Mouse (Mus musculus) liver, postnatal 0 days (tissue): Measurements from ENCODE around the gene Srp14. TPM values are rescaled to one million over a fixed set of nuclear protein-coding genes. Genes with fewer than 3 reads are reported as not detected.
A peak's percentile ranks its signal among the peaks of the same experiment; 100 is the strongest.

Source experiments
- ATAC-seq: fragments of 200-750 bp; cut with Nextera tagmentation; 2 replicates; pipeline ENCODE4 v1.8.0; 2017; ENCODE audit warnings: mild to moderate bottlenecking, moderate library complexity
- DNase-seq: peaks from one replicate; pipeline ENCODE4 v3.0.0-alpha.2; 2016
- H3K27ac ChIP-seq: fragments of 300-500 bp; sonication (generic); 2 replicates; pipeline ENCODE4 v1.5.1; 2014; ENCODE audit warnings: antibody characterized with exemption, moderate library complexity, mild to moderate bottlenecking, low read depth
- H3K27me3 ChIP-seq: fragments of 300-500 bp; sonication (generic); 2 replicates; pipeline ENCODE4 v1.6.1; 2014; ENCODE audit warnings: low read length, control low read depth, mixed read lengths; ENCODE audit not compliant: insufficient read depth
- H3K36me3 ChIP-seq: fragments of 300-500 bp; sonication (generic); replicated peaks from 2 replicates; pipeline ENCODE4 v1.6.1; 2014; ENCODE audit warnings: mild to moderate bottlenecking, control low read depth, low read length, moderate library complexity, mixed read lengths; ENCODE audit not compliant: insufficient read depth
- H3K4me1 ChIP-seq: fragments of 300-500 bp; sonication (generic); 2 replicates; pipeline ENCODE4 v1.6.1; 2014; ENCODE audit warnings: antibody characterized with exemption, mild to moderate bottlenecking, control low read depth; ENCODE audit not compliant: insufficient read depth
- H3K4me2 ChIP-seq: fragments of 300-500 bp; sonication (generic); 2 replicates; pipeline ENCODE4 v1.6.1; 2014; ENCODE audit warnings: low read depth, mild to moderate bottlenecking, low read length, moderate library complexity, mixed read lengths
- H3K4me3 ChIP-seq: fragments of 300-500 bp; sonication (generic); 2 replicates; pipeline ENCODE4 v1.5.1; 2014; ENCODE audit warnings: low read depth, low read length
- H3K9ac ChIP-seq: fragments of 300-500 bp; sonication (generic); replicated peaks from 2 replicates; pipeline ENCODE4 v1.6.1; 2014; ENCODE audit warnings: mild to moderate bottlenecking, moderate library complexity
- H3K9me3 ChIP-seq: fragments of 300-500 bp; sonication (generic); 2 replicates; pipeline ENCODE4 v1.6.1; 2016; ENCODE audit warnings: mild to moderate bottlenecking, control low read depth, low read length, mixed read lengths
- CTCF ChIP-seq: sonication (generic); IDR thresholded peaks from 2 replicates; pipeline ENCODE4 v1.5.1; 2016; ENCODE audit warnings: antibody characterized with exemption, low read depth
- EP300 ChIP-seq: IDR thresholded peaks from 2 replicates; pipeline ENCODE4 v1.6.1; 2016; ENCODE audit warnings: antibody characterized with exemption, low read depth, mild to moderate bottlenecking
- WGBS: fragments of 180-500 bp; shearing (Covaris S2); extraction: QIAGEN DNeasy Blood & Tissue Kit; methylation state at CpG from one replicate; pipeline ENCODE4 v1.1.7; 2014; ENCODE audit not compliant: insufficient replicate concordance; 5-methylcytosine and 5-hydroxymethylcytosine counted together
- polyA plus RNA-seq: library from polyadenylated mRNA; unstranded; fragments of >200 nt; fragmentation: Nextera tagmentation; extraction: Ambion mirVana; gene quantifications from 2 replicates; pipeline ENCODE4 v1.2.1, GENCODE M21; 2015

The Srp14 gene
- polyA plus RNA-seq, 1 experiment from 2014 or later, result 107 TPM

DNA sequence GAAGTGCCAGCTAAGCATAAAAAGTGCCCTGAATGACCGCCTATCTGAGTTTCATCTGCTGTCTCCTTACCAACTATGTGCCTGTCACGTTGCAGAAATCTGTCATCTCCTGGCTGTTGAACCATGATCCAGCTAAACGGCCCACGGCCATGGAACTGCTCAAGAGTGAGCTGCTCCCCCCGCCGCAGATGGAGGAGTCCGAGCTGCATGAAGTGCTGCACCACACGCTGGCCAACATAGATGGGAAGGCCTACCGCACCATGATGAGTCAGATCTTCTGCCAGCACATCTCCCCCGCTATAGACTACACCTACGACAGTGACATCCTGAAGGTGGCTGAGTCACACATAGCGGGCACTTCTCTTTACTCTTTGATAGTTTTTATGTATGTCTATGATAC is 31.3 kb downstream of the Srp14 start:
- H3K4me1 ChIP-seq, result 0 out of 2 replicates have a peak, but pooled peaks cover 4% of the 10 kb centered on the region
- no peak overlapping the region for H3K9ac ChIP-seq
- no peak overlapping the region for H3K27ac ChIP-seq
- no peak overlapping the region for H3K4me2 ChIP-seq
- H3K36me3 ChIP-seq, result peaks cover 22% of the 10 kb centered on the region
- H3K27me3 ChIP-seq, result no peaks in the 10 kb centered on the region
- WGBS, result 87% methylated on average over 12 of the region's 12 CpGs
- no peak for TF ChIP-seq EP300
- no peak for TF ChIP-seq CTCF
- no peaks in the 10 kb centered on the region for H3K9me3 ChIP-seq
- DNase-seq (no peak), ATAC-seq (no peak)
- no peak overlapping the region for H3K4me3 ChIP-seq

DNA sequence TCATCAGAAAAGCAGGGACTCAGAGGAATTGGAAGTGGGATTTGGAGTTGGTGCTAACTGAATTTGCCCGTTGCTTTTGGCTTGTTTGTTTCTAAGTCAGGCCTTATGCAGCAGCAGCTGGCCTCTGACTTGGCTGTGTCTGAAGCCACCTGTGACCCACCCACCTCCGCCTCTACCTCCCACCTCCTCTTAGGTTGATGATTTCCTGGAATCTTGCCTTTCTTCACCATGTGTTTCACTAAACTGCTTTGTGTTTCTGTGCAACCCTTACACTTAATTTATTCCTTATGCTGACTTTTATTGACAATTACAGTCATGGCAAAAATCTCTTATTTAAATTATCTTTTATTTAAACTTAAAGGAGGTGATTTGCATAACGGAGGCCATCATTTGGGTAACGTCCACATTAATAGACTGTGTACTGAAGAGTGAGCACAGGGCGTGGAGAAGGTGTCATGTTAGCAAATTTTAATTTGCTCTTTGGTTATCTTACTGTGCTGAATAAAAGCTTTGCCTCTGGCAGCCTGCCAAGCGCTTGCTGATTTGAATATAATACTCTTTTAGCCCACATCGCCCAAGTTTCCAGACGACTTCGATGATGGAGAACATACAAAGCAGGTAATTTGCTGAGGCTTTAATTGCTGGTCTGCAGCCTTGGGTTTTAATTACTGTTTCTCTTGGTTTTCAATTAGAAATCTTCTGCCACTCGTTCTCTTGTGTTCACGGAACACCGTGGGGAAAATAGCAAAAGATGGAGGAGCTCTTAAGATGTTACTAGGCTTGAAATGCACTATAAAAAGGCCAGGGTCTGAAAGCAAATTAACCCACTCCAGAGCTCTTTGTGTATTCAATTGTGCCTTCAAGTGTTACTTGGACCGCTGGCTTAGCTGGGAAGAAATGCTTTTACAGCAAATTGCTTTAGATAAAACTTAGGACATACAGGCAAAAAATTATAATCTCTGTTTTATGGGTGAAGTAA is 33.5 kb downstream of the Srp14 start:
- no peak for ATAC-seq
- 0 out of 2 replicates have a peak, but pooled peaks cover 6% of the 10 kb centered on the region for H3K4me1 ChIP-seq
- H3K27me3 ChIP-seq, result no peaks in the 10 kb centered on the region
- 83% methylated on average over 13 of the region's 13 CpGs for WGBS
- TF ChIP-seq EP300, result no peak
- no peak for TF ChIP-seq CTCF
- no peak overlapping the region for H3K27ac ChIP-seq
- no peak overlapping the region for H3K4me3 ChIP-seq
- H3K9me3 ChIP-seq, result no peaks in the 10 kb centered on the region
- no peak overlapping the region for H3K4me2 ChIP-seq
- peaks cover 22% of the 10 kb centered on the region for H3K36me3 ChIP-seq
- H3K9ac ChIP-seq, result no peak overlapping the region
- DNase-seq, result no peak

DNA sequence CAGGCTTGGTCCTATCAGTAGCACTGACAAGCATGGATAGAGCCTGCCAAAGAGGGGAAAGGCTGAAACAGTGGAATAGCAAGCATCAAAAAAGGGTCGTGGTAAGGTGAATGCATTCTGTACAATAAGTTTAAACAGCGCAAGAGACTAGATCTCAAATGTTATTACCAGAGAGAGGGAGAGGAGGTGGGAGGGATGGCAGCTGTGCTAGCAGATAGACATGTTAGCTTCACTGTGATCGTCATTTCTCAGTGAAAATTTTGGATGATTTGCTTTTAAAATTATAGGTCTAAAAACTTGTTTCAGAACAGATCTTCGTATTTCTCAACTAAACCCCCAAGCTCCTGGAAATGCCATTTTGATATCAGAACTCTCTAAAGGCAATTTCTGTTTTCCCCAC is 36.8 kb downstream of the Srp14 start:
- Histone ChIP-seq H3K9ac (no peak overlapping the region), H3K27ac (no peak overlapping the region), H3K4me3 (no peak overlapping the region), H3K4me2 (no peak overlapping the region), H3K9me3 (no peaks in the 10 kb centered on the region), H3K27me3 (no peaks in the 10 kb centered on the region), H3K36me3 (peaks cover 22% of the 10 kb centered on the region), H3K4me1 (0 out of 2 replicates have a peak, but pooled peaks cover 4% of the 10 kb centered on the region)
- DNase-seq, result no peak
- TF ChIP-seq CTCF (no peak), EP300 (no peak)
- 86% methylated on average over 4 of the region's 4 CpGs for WGBS
- no peak for ATAC-seq

DNA sequence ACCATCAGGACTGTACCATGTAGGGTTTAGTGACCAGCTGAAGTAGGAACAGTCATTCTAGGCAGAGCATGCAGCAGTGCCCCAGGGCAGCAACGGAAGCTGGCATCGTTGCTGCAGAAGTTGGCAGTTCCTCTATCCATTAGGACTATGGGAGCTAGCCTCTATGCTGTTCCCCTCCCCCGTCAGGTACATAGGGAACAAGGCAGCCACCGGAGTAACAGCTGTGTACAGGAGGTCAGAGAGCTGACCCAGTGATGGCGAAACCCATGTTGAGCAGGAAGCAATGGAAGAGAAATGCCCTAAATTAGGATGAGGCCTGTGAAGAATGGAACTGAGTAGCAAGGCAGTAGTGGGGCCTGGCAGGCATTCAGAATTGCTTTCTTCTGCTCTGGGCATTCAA is 37.3 kb downstream of the Srp14 start:
- Histone ChIP-seq H3K9ac (no peak overlapping the region), H3K4me3 (no peak overlapping the region), H3K27me3 (no peaks in the 10 kb centered on the region), H3K9me3 (no peaks in the 10 kb centered on the region), H3K27ac (no peak overlapping the region), H3K4me2 (no peak overlapping the region), H3K4me1 (0 out of 2 replicates have a peak, but pooled peaks cover 4% of the 10 kb centered on the region), H3K36me3 (peaks cover 22% of the 10 kb centered on the region)
- peak; percentile 56 for DNase-seq
- TF ChIP-seq CTCF, result no peak
- ATAC-seq, result peak; percentile 98
- 65% methylated on average over 5 of the region's 5 CpGs for WGBS

DNA sequence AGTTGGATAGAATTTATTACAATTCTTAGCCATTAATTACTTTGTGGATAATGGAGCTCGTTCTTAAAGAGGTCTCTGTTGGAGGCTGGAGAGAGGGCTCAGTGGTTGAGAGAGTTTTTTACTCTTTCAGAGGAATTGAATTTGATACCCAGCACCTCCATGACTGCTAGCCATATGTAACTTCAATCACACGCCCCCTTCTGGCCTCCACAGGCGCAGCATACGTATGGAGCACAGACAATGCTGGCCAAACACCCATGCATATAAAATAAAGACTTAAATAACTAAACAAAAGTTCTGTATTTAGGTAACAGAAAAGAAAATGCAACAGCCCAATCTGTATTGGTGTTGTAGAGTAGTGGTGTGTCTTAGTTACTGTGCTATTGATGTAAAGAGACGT is 47.9 kb downstream of the Srp14 start:
- WGBS, result 73% methylated on average over 5 of the region's 5 CpGs
- peaks cover 66% of the 10 kb centered on the region for H3K36me3 ChIP-seq
- no peak overlapping the region for H3K9ac ChIP-seq
- TF ChIP-seq CTCF, result peak; percentile 59
- no peak for TF ChIP-seq EP300
- H3K9me3 ChIP-seq, result no peaks in the 10 kb centered on the region
- DNase-seq (peak; percentile 41), ATAC-seq (no peak)
- H3K4me1 ChIP-seq, result no peaks in the 10 kb centered on the region
- H3K4me3 ChIP-seq, result no peak overlapping the region
- no peaks in the 10 kb centered on the region for H3K27me3 ChIP-seq
- no peak overlapping the region for H3K27ac ChIP-seq
- H3K4me2 ChIP-seq, result no peak overlapping the region

DNA sequence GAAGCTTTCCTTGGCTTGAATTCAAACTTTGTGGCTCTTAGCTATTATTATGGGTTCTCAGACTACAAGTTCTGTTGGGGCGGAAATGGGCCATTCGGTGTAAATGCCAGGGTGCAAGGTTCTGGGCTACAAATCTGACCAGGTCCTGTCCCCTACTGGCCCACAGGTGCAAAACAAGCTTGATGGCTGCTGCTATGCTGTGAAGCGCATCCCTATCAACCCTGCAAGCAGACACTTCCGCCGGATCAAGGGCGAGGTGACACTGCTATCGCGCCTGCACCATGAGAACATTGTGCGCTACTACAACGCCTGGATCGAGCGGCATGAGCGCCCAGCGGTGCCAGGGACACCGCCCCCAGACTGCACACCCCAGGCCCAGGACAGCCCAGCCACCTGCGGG is 48.9 kb downstream of the Srp14 start:
- Histone ChIP-seq H3K9ac (no peak overlapping the region), H3K9me3 (no peaks in the 10 kb centered on the region), H3K4me3 (no peak overlapping the region), H3K36me3 (peaks cover 58% of the 10 kb centered on the region), H3K4me1 (no peaks in the 10 kb centered on the region), H3K27me3 (no peaks in the 10 kb centered on the region), H3K27ac (no peak overlapping the region), H3K4me2 (no peak overlapping the region)
- ATAC-seq, result no peak
- 86% methylated on average over 16 of the region's 16 CpGs for WGBS
- no peak for DNase-seq
- TF ChIP-seq EP300 (no peak), CTCF (no peak)
